Mouse (Mus musculus) hindbrain, embryonic 10.5 days (tissue): Measurements from ENCODE around the gene Itgb5. TPM values are rescaled to one million over a fixed set of nuclear protein-coding genes. Genes with fewer than 3 reads are reported as not detected.

Source experiments
- DNase-seq: peaks from one replicate; pipeline ENCODE4 v3.0.0-alpha.2; 2017; ENCODE audit warnings: low spot score
- H3K27ac ChIP-seq: fragments of 300-500 bp; sonication (generic); 2 replicates; pipeline ENCODE4 v1.5.1; 2016; ENCODE audit warnings: mild to moderate bottlenecking, moderate library complexity
- H3K27me3 ChIP-seq: fragments of 300-500 bp; sonication (generic); 2 replicates; pipeline ENCODE4 v1.6.1; 2016; ENCODE audit warnings: mild to moderate bottlenecking; ENCODE audit not compliant: poor library complexity, insufficient read depth, severe bottlenecking
- H3K36me3 ChIP-seq: fragments of 300-500 bp; sonication (generic); 2 replicates; pipeline ENCODE4 v1.6.1; 2016; ENCODE audit warnings: mild to moderate bottlenecking, moderate library complexity
- H3K4me1 ChIP-seq: fragments of 300-500 bp; sonication (generic); replicated peaks from 2 replicates; pipeline ENCODE4 v1.6.1; 2016; ENCODE audit warnings: mild to moderate bottlenecking
- H3K4me3 ChIP-seq: fragments of 300-500 bp; sonication (generic); 2 replicates; pipeline ENCODE4 v1.5.1; 2016; ENCODE audit warnings: mild to moderate bottlenecking, moderate library complexity
- H3K9me3 ChIP-seq: fragments of 300-500 bp; sonication (generic); 2 replicates; pipeline ENCODE4 v1.6.1; 2016; ENCODE audit warnings: mild to moderate bottlenecking, moderate library complexity
- WGBS: fragments of 180-500 bp; shearing (Covaris S2); methylation state at CpG from one replicate; pipeline ENCODE4 v1.1.7; 2016; 5-methylcytosine and 5-hydroxymethylcytosine counted together
- polyA plus RNA-seq: library from polyadenylated mRNA; unstranded; fragments of >200 nt; fragmentation: Nextera tagmentation; extraction: Ambion mirVana; gene quantifications from 2 replicates; pipeline ENCODE4 v1.2.1, GENCODE M21; 2016

The Itgb5 gene
- polyA plus RNA-seq, 1 experiment from 2014 or later: 30.3 TPM

GRCm38 (mm10) chr16:33885671-33886328, 56.3 kb downstream of the Itgb5 start:
- peaks cover 46% of the 10 kb centered on the region for H3K4me1 ChIP-seq
- H3K27me3 ChIP-seq: no peaks in the 10 kb centered on the region
- H3K9me3 ChIP-seq: no peaks in the 10 kb centered on the region
- no peak overlapping the region for H3K27ac ChIP-seq
- no peak overlapping the region for H3K4me3 ChIP-seq
- no peak for DNase-seq
- H3K36me3 ChIP-seq: no peaks in the 10 kb centered on the region
- 93% methylated on average over 14 of the region's 14 CpGs for WGBS

- H3K9me3 ChIP-seq: no peaks in the 10 kb centered on the region
- peaks cover 55% of the 10 kb centered on the region for H3K4me1 ChIP-seq
- H3K4me3 ChIP-seq: no peak overlapping the region
- no peak for DNase-seq
- WGBS: 58% methylated on average over 6 of the region's 6 CpGs
- no peak overlapping the region for H3K27ac ChIP-seq
- H3K36me3 ChIP-seq: no peaks in the 10 kb centered on the region
- H3K27me3 ChIP-seq: no peaks in the 10 kb centered on the region
Measured at GRCm38 (mm10) chr16:33886665-33887064, 57.2 kb downstream of the Itgb5 start.

GRCm38 (mm10) chr16:33887981-33888380, 58.5 kb downstream of the Itgb5 start:
- Histone ChIP-seq H3K27me3 (no peaks in the 10 kb centered on the region), H3K4me3 (no peak overlapping the region), H3K4me1 (peaks cover 59% of the 10 kb centered on the region), H3K36me3 (no peaks in the 10 kb centered on the region), H3K9me3 (no peaks in the 10 kb centered on the region), H3K27ac (no peak overlapping the region)
- 90% methylated on average over 2 of the region's 2 CpGs for WGBS
- DNase-seq: no peak

GRCm38 (mm10) chr16:33889000-33889607, 59.6 kb downstream of the Itgb5 start:
- WGBS: 76% methylated on average over 13 of the region's 13 CpGs
- H3K27ac ChIP-seq: 0 out of 2 replicates have a peak overlapping the region, but pooled peaks have one; percentile 3
- H3K4me1 ChIP-seq: peaks cover 48% of the 10 kb centered on the region
- DNase-seq: no peak
- no peaks in the 10 kb centered on the region for H3K36me3 ChIP-seq
- no peaks in the 10 kb centered on the region for H3K27me3 ChIP-seq
- no peaks in the 10 kb centered on the region for H3K9me3 ChIP-seq
- no peak overlapping the region for H3K4me3 ChIP-seq

GRCm38 (mm10) chr16:33891099-33891498, 61.6 kb downstream of the Itgb5 start:
- peaks cover 45% of the 10 kb centered on the region for H3K4me1 ChIP-seq
- H3K27ac ChIP-seq: 0 out of 2 replicates have a peak overlapping the region, but pooled peaks have one; percentile 4
- DNase-seq: no peak

GRCm38 (mm10) chr16:33891561-33892281, 62.3 kb downstream of the Itgb5 start:
- WGBS: 62% methylated on average over 14 of the region's 14 CpGs
- 0 out of 2 replicates have a peak overlapping the region, but pooled peaks have one; percentile 4 for H3K27ac ChIP-seq
- no peaks in the 10 kb centered on the region for H3K27me3 ChIP-seq
- no peaks in the 10 kb centered on the region for H3K36me3 ChIP-seq
- peak; percentile 35 for DNase-seq
- H3K4me3 ChIP-seq: no peak overlapping the region
- no peaks in the 10 kb centered on the region for H3K9me3 ChIP-seq
- peaks cover 40% of the 10 kb centered on the region for H3K4me1 ChIP-seq

More at GRCm38 (mm10) chr16:33891099-33891498, 61.6 kb downstream of the Itgb5 start:
- WGBS: 68% methylated on average over 8 of the region's 8 CpGs
- no peaks in the 10 kb centered on the region for H3K9me3 ChIP-seq
- no peaks in the 10 kb centered on the region for H3K36me3 ChIP-seq
- no peak overlapping the region for H3K4me3 ChIP-seq
- H3K27me3 ChIP-seq: no peaks in the 10 kb centered on the region

GRCm38 (mm10) chr16:33892539-33892938, 63.1 kb downstream of the Itgb5 start:
- Histone ChIP-seq H3K27me3 (no peaks in the 10 kb centered on the region), H3K36me3 (no peaks in the 10 kb centered on the region), H3K9me3 (no peaks in the 10 kb centered on the region), H3K27ac (no peak overlapping the region), H3K4me3 (no peak overlapping the region), H3K4me1 (peaks cover 36% of the 10 kb centered on the region)
- 57% methylated on average over 6 of the region's 6 CpGs for WGBS
- DNase-seq: no peak

GRCm38 (mm10) chr16:33893796-33894195, 64.3 kb downstream of the Itgb5 start:
- 88% methylated on average over 4 of the region's 4 CpGs for WGBS
- H3K9me3 ChIP-seq: no peaks in the 10 kb centered on the region
- no peak overlapping the region for H3K4me3 ChIP-seq
- no peak for DNase-seq
- H3K27me3 ChIP-seq: no peaks in the 10 kb centered on the region
- H3K4me1 ChIP-seq: peaks cover 31% of the 10 kb centered on the region
- no peak overlapping the region for H3K27ac ChIP-seq
- no peaks in the 10 kb centered on the region for H3K36me3 ChIP-seq

GRCm38 (mm10) chr16:33894449-33894848, 65.0 kb downstream of the Itgb5 start:
- no peak for DNase-seq
- Histone ChIP-seq H3K4me3 (no peak overlapping the region), H3K4me1 (peaks cover 25% of the 10 kb centered on the region), H3K36me3 (no peaks in the 10 kb centered on the region), H3K27me3 (no peaks in the 10 kb centered on the region), H3K9me3 (no peaks in the 10 kb centered on the region), H3K27ac (no peak overlapping the region)
- 60% methylated on average over 1 of the region's 1 CpGs for WGBS

- no peaks in the 10 kb centered on the region for H3K27me3 ChIP-seq
- no peak overlapping the region for H3K27ac ChIP-seq
- peaks cover 23% of the 10 kb centered on the region for H3K4me1 ChIP-seq
- no peaks in the 10 kb centered on the region for H3K9me3 ChIP-seq
- H3K36me3 ChIP-seq: no peaks in the 10 kb centered on the region
- DNase-seq: no peak
- no peak overlapping the region for H3K4me3 ChIP-seq
- 75% methylated on average over 7 of the region's 7 CpGs for WGBS
Measured at GRCm38 (mm10) chr16:33895690-33896089, 66.2 kb downstream of the Itgb5 start.

- Histone ChIP-seq H3K9me3 (no peaks in the 10 kb centered on the region), H3K36me3 (no peaks in the 10 kb centered on the region), H3K27me3 (no peaks in the 10 kb centered on the region), H3K4me1 (peaks cover 13% of the 10 kb centered on the region), H3K27ac (no peak overlapping the region), H3K4me3 (no peak overlapping the region)
- WGBS: 98% methylated on average over 7 of the region's 7 CpGs
- no peak for DNase-seq
Measured at GRCm38 (mm10) chr16:33896801-33897200, 67.3 kb downstream of the Itgb5 start.

GRCm38 (mm10) chr16:33903664-33904441, 74.4 kb downstream of the Itgb5 start:
- WGBS: 60% methylated on average over 11 of the region's 11 CpGs
- no peak overlapping the region for H3K4me3 ChIP-seq
- peaks cover 14% of the 10 kb centered on the region for H3K4me1 ChIP-seq

More at GRCm38 (mm10) chr16:33903664-33904441, 74.4 kb downstream of the Itgb5 start:
- DNase-seq: peak; percentile 75
- Histone ChIP-seq H3K27me3 (no peaks in the 10 kb centered on the region), H3K27ac (peak overlapping the region; percentile 70), H3K9me3 (no peaks in the 10 kb centered on the region), H3K36me3 (no peaks in the 10 kb centered on the region)
